Mouse (Mus musculus) midbrain, embryonic 13.5 days (tissue): ENCODE results near the gene Sox6. TPM values are rescaled to one million over a fixed set of nuclear protein-coding genes. Genes with fewer than 3 reads are reported as not detected.
A peak's percentile ranks its signal among the peaks of the same experiment; 100 is the strongest.

Source experiments
- ATAC-seq: fragments of 200-750 bp; cut with Nextera tagmentation; 2 replicates; pipeline ENCODE4 v1.8.0; 2017; ENCODE audit warnings: mild to moderate bottlenecking, moderate TSS enrichment, moderate library complexity
- H3K27ac ChIP-seq: fragments of 300-500 bp; sonication (generic); 2 replicates; pipeline ENCODE4 v1.5.1; 2015; ENCODE audit warnings: inconsistent platforms, mild to moderate bottlenecking, moderate library complexity
- H3K27me3 ChIP-seq: fragments of 300-500 bp; sonication (generic); 2 replicates; pipeline ENCODE4 v1.6.1; 2015; ENCODE audit warnings: mild to moderate bottlenecking, inconsistent platforms
- H3K36me3 ChIP-seq: fragments of 300-500 bp; sonication (generic); 2 replicates; pipeline ENCODE4 v1.6.1; 2015; ENCODE audit warnings: mild to moderate bottlenecking, inconsistent platforms
- H3K4me1 ChIP-seq: fragments of 300-500 bp; sonication (generic); replicated peaks from 2 replicates; pipeline ENCODE4 v1.6.1; 2015; ENCODE audit warnings: inconsistent platforms
- H3K4me2 ChIP-seq: fragments of 300-500 bp; sonication (generic); replicated peaks from 2 replicates; pipeline ENCODE4 v1.6.1; 2015; ENCODE audit warnings: moderate library complexity, mild to moderate bottlenecking, inconsistent platforms
- H3K4me3 ChIP-seq: fragments of 300-500 bp; sonication (generic); replicated peaks from 2 replicates; pipeline ENCODE4 v1.5.1; 2015; ENCODE audit warnings: mild to moderate bottlenecking, inconsistent platforms
- H3K9ac ChIP-seq: fragments of 300-500 bp; sonication (generic); replicated peaks from 2 replicates; pipeline ENCODE4 v1.6.1; 2015; ENCODE audit warnings: mild to moderate bottlenecking, inconsistent platforms
- H3K9me3 ChIP-seq: fragments of 300-500 bp; sonication (generic); 2 replicates; pipeline ENCODE4 v1.6.1; 2016; ENCODE audit warnings: mild to moderate bottlenecking, inconsistent platforms
- WGBS: fragments of 180-500 bp; shearing (Covaris S2); methylation state at CpG from one replicate; pipeline ENCODE4 v1.1.7; 2015; 5-methylcytosine and 5-hydroxymethylcytosine counted together
- polyA plus RNA-seq: library from polyadenylated mRNA; unstranded; fragments of >200 nt; fragmentation: Nextera tagmentation; extraction: Ambion mirVana; gene quantifications from 2 replicates; pipeline ENCODE4 v1.2.1, GENCODE M21; 2015

The Sox6 gene
- polyA plus RNA-seq, 1 experiment from 2014 or later, result 57.2 TPM

DNA sequence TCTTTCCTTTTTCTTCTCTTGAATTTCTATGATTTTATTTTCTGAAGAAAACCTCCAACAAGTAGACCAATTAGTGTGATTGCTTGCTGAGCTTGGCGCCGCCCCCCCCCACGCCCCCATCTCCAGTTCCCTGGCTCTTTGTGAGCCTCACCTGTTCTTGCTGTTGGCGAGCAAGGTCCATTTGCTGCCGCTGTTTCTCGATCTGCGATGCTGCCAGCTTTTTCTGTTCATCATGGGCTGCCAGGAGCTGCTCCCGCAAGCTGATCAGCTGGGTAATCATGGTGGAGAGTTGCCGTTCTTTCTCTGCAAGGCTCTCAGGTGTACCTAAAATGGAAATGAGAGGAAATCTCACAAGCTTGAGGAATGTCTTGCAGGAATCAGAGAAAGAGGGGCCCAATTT lies 376.5 kb downstream of the Sox6 start:
- WGBS, result 89% methylated on average over 9 of the region's 9 CpGs
- ATAC-seq, result no peak

GRCm38 (mm10) chr7:115646696-115647095 lies 391.9 kb downstream of the Sox6 start:
- Histone ChIP-seq H3K4me3 (no peak overlapping the region), H3K27me3 (no peaks in the 10 kb centered on the region), H3K4me1 (peaks cover 24% of the 10 kb centered on the region), H3K27ac (peak overlapping the region; percentile 85), H3K4me2 (no peak overlapping the region), H3K9ac (no peak overlapping the region), H3K36me3 (no peaks in the 10 kb centered on the region), H3K9me3 (no peaks in the 10 kb centered on the region)
- ATAC-seq, result no peak

More for the DNA sequence above, 376.5 kb downstream of the Sox6 start:
- no peak overlapping the region for H3K4me2 ChIP-seq
- no peaks in the 10 kb centered on the region for H3K36me3 ChIP-seq
- H3K27me3 ChIP-seq, result no peaks in the 10 kb centered on the region
- H3K9ac ChIP-seq, result no peak overlapping the region
- H3K27ac ChIP-seq, result no peak overlapping the region
- no peak overlapping the region for H3K4me3 ChIP-seq
- H3K9me3 ChIP-seq, result no peaks in the 10 kb centered on the region
- peaks cover 22% of the 10 kb centered on the region for H3K4me1 ChIP-seq

DNA sequence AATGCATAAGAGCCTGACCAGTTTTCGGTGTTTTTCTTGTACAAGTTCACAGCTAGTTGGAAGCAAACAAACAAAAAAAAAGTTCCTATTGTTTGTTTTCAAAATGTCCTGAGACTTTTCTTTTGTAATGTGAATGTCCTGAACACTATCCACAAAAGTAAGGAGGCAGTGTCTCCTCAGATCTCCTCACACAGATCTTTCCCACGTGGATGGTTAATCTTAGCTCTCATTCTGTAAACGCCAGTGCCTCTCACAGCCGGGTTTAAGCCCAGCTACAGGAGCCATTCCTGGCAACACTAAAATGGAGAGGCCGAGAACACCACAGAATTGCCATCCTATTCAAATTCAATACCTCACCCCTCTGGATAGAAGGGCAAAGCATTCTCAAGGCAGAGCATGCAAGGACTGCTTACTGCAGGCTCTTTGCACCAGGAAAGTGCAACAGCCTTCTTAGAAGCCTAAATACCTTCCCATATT lies 392.6 kb downstream of the Sox6 start:
- WGBS, result 2% methylated on average over 5 of the region's 5 CpGs
- peak; percentile 77 for ATAC-seq
- no peak overlapping the region for H3K4me3 ChIP-seq
- H3K4me2 ChIP-seq, result no peak overlapping the region
- no peaks in the 10 kb centered on the region for H3K27me3 ChIP-seq
- no peaks in the 10 kb centered on the region for H3K36me3 ChIP-seq
- no peak overlapping the region for H3K9ac ChIP-seq
- H3K9me3 ChIP-seq, result no peaks in the 10 kb centered on the region
- peak overlapping the region; percentile 85 for H3K27ac ChIP-seq
- peaks cover 24% of the 10 kb centered on the region for H3K4me1 ChIP-seq

DNA sequence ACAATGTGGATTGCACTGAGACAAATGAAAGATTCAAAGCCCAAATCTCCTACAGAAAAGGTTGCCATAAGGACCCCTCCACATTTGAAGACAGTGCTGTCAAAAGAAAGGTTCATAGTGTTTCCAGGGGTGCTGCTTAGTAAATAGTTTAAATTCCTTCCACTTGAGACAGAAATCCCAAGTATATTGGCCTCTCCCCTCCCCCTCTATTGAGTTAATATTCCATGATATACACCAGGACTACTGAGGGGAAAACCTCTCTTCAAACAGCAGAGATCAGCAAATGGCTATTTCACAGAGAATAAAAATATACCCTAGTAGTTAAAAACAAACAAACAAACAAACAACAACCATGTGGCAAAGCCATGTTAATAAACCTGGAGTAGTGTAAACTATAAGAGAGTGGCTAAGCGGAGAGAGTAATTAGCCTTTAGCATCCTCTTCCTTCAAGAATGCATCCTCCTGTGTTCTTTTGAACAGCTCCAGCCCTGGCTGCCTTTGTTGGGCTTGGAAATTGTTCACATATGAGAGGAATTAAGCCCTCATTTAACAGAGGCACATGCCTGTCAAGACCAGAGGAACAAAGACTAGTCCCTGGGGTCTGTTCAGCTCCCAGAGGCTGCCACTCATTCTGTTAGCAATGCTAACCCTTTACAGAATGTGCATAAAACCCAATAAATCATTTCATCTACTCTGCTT lies 393.2 kb downstream of the Sox6 start:
- H3K4me2 ChIP-seq, result no peak overlapping the region
- no peaks in the 10 kb centered on the region for H3K27me3 ChIP-seq
- H3K27ac ChIP-seq, result peak overlapping the region; percentile 85
- no peaks in the 10 kb centered on the region for H3K36me3 ChIP-seq
- no peak overlapping the region for H3K9ac ChIP-seq
- peaks cover 24% of the 10 kb centered on the region for H3K4me1 ChIP-seq
- no peaks in the 10 kb centered on the region for H3K9me3 ChIP-seq
- 8% methylated on average over 1 of the region's 1 CpGs for WGBS
- H3K4me3 ChIP-seq, result no peak overlapping the region
- peak; percentile 92 for ATAC-seq

- no peak for ATAC-seq
- Histone ChIP-seq H3K36me3 (no peaks in the 10 kb centered on the region), H3K9ac (no peak overlapping the region), H3K4me1 (peaks cover 4% of the 10 kb centered on the region), H3K4me2 (no peak overlapping the region), H3K27me3 (no peaks in the 10 kb centered on the region), H3K4me3 (no peak overlapping the region), H3K9me3 (no peaks in the 10 kb centered on the region), H3K27ac (no peak overlapping the region)
- WGBS, result 91% methylated on average over 3 of the region's 3 CpGs
Measured at GRCm38 (mm10) chr7:115630691-115631090, 407.9 kb downstream of the Sox6 start.

- no peak for ATAC-seq
- no peaks in the 10 kb centered on the region for H3K9me3 ChIP-seq
- H3K4me1 ChIP-seq, result peaks cover 8% of the 10 kb centered on the region
- H3K4me2 ChIP-seq, result no peak overlapping the region
- no peaks in the 10 kb centered on the region for H3K27me3 ChIP-seq
- 87% methylated on average over 4 of the region's 4 CpGs for WGBS
- H3K9ac ChIP-seq, result no peak overlapping the region
- no peak overlapping the region for H3K27ac ChIP-seq
- no peak overlapping the region for H3K4me3 ChIP-seq
- no peaks in the 10 kb centered on the region for H3K36me3 ChIP-seq
Measured at GRCm38 (mm10) chr7:115630287-115630686, 408.3 kb downstream of the Sox6 start.

DNA sequence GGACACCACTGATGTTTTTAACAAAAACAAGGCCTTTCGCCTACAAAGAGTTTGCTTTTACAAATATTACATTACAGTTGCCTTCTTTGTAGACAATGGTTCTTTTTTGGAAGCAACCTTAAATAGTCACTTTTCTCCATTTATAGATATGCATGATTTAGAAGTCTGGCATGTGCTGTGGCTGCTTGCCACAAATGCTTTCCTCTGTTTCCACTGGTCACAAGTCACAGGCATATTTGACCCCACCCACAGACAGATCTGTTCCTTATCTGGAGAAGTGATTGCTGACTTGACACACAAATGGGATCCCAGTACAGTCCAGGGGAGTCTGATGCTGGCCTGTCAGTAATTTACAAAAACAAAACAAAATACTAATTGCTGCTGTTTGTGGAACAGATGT lies 409.8 kb downstream of the Sox6 start:
- Histone ChIP-seq H3K27ac (no peak overlapping the region), H3K9ac (no peak overlapping the region), H3K4me3 (no peak overlapping the region), H3K4me2 (no peak overlapping the region), H3K4me1 (peaks cover 22% of the 10 kb centered on the region), H3K9me3 (no peaks in the 10 kb centered on the region), H3K27me3 (no peaks in the 10 kb centered on the region), H3K36me3 (no peaks in the 10 kb centered on the region)
- ATAC-seq, result no peak
- 98% methylated on average over 1 of the region's 1 CpGs for WGBS

DNA sequence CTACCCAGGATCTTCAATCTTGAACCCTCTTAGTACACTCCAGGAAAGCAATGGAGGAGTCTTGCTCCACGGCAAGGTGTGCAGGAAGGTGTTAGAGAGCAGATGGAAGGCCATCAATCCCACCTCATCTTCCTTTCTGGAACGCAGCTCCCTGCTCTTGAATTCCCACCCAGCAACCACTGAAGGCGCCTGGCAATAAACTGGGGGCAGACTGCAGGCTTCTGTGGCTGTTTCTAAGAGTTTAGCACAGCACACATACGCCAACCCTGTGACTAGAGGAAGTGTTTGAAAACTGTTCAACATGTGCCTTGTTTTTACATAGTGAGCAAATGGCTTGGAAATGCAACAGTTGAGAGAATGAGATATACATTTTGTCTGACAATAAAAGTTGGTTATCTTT lies 412.6 kb downstream of the Sox6 start:
- H3K4me1 ChIP-seq, result peaks cover 22% of the 10 kb centered on the region
- H3K27ac ChIP-seq, result no peak overlapping the region
- no peak overlapping the region for H3K4me3 ChIP-seq
- ATAC-seq, result no peak
- no peaks in the 10 kb centered on the region for H3K27me3 ChIP-seq
- no peak overlapping the region for H3K4me2 ChIP-seq
- no peak overlapping the region for H3K9ac ChIP-seq
- H3K9me3 ChIP-seq, result no peaks in the 10 kb centered on the region
- 82% methylated on average over 4 of the region's 4 CpGs for WGBS
- H3K36me3 ChIP-seq, result no peaks in the 10 kb centered on the region

DNA sequence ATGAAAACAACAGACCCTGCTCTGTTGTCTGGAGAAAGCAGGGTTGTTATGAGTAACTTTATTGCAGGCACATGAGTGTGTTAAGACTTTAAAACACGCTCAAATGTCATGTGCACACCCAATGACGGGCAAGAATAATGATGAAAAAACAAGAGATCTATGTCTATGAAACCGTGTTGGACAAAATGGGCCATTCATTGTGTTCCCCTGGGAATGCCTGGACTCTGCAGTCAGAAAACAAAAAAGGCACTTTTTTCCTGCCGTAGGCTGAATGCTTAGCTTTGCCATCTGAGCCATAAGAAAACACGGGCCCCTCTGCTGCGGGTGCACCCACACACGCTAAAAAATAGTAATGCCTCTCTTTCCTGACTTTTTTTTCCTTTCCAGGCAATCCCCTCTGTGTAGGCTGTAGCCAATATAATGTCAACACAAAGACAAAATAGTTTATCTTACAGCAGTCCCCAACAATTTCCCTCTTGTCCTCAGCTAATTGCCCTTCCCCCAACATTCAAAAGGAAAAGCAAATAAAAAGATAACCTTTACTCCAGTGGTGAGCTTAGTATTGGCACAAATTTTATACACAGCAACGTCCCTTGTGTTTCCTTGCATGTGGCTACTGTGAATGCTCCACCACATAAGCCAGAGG lies 413.6 kb downstream of the Sox6 start:
- WGBS, result 23% methylated on average over 8 of the region's 8 CpGs
- H3K9ac ChIP-seq, result no peak overlapping the region
- ATAC-seq, result 0 out of 2 replicates have a peak, but pooled peaks have one; percentile 17
- no peak overlapping the region for H3K4me3 ChIP-seq
- H3K36me3 ChIP-seq, result no peaks in the 10 kb centered on the region
- H3K27me3 ChIP-seq, result no peaks in the 10 kb centered on the region
- H3K4me1 ChIP-seq, result peaks cover 22% of the 10 kb centered on the region
- no peaks in the 10 kb centered on the region for H3K9me3 ChIP-seq
- 0 out of 2 replicates have a peak overlapping the region, but pooled peaks have one; percentile 13 for H3K4me2 ChIP-seq
- H3K27ac ChIP-seq, result peak overlapping the region; percentile 56

GRCm38 (mm10) chr7:115624451-115624850 lies 414.1 kb downstream of the Sox6 start:
- Histone ChIP-seq H3K4me3 (no peak overlapping the region), H3K36me3 (no peaks in the 10 kb centered on the region), H3K4me1 (peaks cover 22% of the 10 kb centered on the region), H3K27ac (peak overlapping the region; percentile 56; the same call in 1 of the 2 replicates), H3K9ac (no peak overlapping the region), H3K4me2 (no peak overlapping the region), H3K27me3 (no peaks in the 10 kb centered on the region), H3K9me3 (no peaks in the 10 kb centered on the region)
- ATAC-seq, result no peak
- WGBS, result 50% methylated on average over 5 of the region's 5 CpGs

GRCm38 (mm10) chr7:115615697-115616237 lies 422.8 kb downstream of the Sox6 start:
- no peaks in the 10 kb centered on the region for H3K36me3 ChIP-seq
- no peak overlapping the region for H3K4me3 ChIP-seq
- H3K9me3 ChIP-seq, result no peaks in the 10 kb centered on the region
- ATAC-seq, result 0 out of 2 replicates have a peak, but pooled peaks have one; percentile 48
- WGBS, result 30% methylated on average over 10 of the region's 10 CpGs
- peaks cover 12% of the 10 kb centered on the region for H3K4me1 ChIP-seq
- H3K27me3 ChIP-seq, result no peaks in the 10 kb centered on the region
- peak overlapping the region; percentile 54 for H3K27ac ChIP-seq
- peak overlapping the region; percentile 30 for H3K4me2 ChIP-seq
- H3K9ac ChIP-seq, result no peak overlapping the region

GRCm38 (mm10) chr7:115607485-115607884 lies 431.1 kb downstream of the Sox6 start:
- Histone ChIP-seq H3K4me2 (no peak overlapping the region), H3K27ac (no peak overlapping the region), H3K9me3 (no peaks in the 10 kb centered on the region), H3K9ac (no peak overlapping the region), H3K27me3 (no peaks in the 10 kb centered on the region), H3K4me3 (no peak overlapping the region), H3K4me1 (peaks cover 6% of the 10 kb centered on the region; the same call in 1 of the 2 replicates), H3K36me3 (no peaks in the 10 kb centered on the region)
- 86% methylated on average over 1 of the region's 1 CpGs for WGBS
- no peak for ATAC-seq
